Mouse (Mus musculus) intestine, postnatal 0 days (tissue): ENCODE results near the gene Kdelr3. TPM values are rescaled to one million over a fixed set of nuclear protein-coding genes. Genes with fewer than 3 reads are reported as not detected.

Experiments used
- ATAC-seq: fragments of 200-750 bp; cut with Nextera tagmentation; 2 replicates; pipeline ENCODE4 v1.8.0; 2017; ENCODE audit warnings: mild to moderate bottlenecking, moderate TSS enrichment, moderate library complexity
- H3K27ac ChIP-seq: fragments of 300-500 bp; sonication (generic); 2 replicates; pipeline ENCODE4 v1.5.1; 2014; ENCODE audit warnings: mild to moderate bottlenecking, low read depth, low read length, moderate library complexity
- H3K27me3 ChIP-seq: fragments of 300-500 bp; sonication (generic); replicated peaks from 2 replicates; pipeline ENCODE4 v1.6.1; 2014; ENCODE audit warnings: low read length, mixed read lengths; ENCODE audit not compliant: control insufficient read depth, insufficient read depth
- H3K36me3 ChIP-seq: fragments of 300-500 bp; sonication (generic); 2 replicates; pipeline ENCODE4 v1.6.1; 2014; ENCODE audit warnings: mild to moderate bottlenecking, moderate library complexity; ENCODE audit not compliant: control insufficient read depth, insufficient read depth
- H3K4me1 ChIP-seq: fragments of 300-500 bp; sonication (generic); replicated peaks from 2 replicates; pipeline ENCODE4 v1.6.1; 2014; ENCODE audit warnings: antibody characterized with exemption, low read length, mixed read lengths; ENCODE audit not compliant: control insufficient read depth, insufficient read depth
- H3K4me2 ChIP-seq: fragments of 300-500 bp; sonication (generic); replicated peaks from 2 replicates; pipeline ENCODE4 v1.6.1; 2014; ENCODE audit warnings: low read depth, mild to moderate bottlenecking, moderate library complexity
- H3K4me3 ChIP-seq: fragments of 300-500 bp; sonication (generic); 2 replicates; pipeline ENCODE4 v1.5.1; 2014; ENCODE audit warnings: low read depth, low read length
- H3K9ac ChIP-seq: fragments of 300-500 bp; sonication (generic); 2 replicates; pipeline ENCODE4 v1.6.1; 2014; ENCODE audit warnings: mild to moderate bottlenecking, low read depth, low read length
- H3K9me3 ChIP-seq: fragments of 300-500 bp; sonication (generic); 2 replicates; pipeline ENCODE4 v1.6.1; 2016; ENCODE audit warnings: mixed run types; ENCODE audit not compliant: control insufficient read depth
- CTCF ChIP-seq: sonication (generic); IDR thresholded peaks from 2 replicates; pipeline ENCODE4 v1.5.1; 2016; ENCODE audit warnings: low read depth, mild to moderate bottlenecking, control low read depth, antibody characterized with exemption, moderate library complexity
- WGBS: fragments of 180-500 bp; shearing (Covaris S2); extraction: QIAGEN DNeasy Blood & Tissue Kit; methylation state at CpG from one replicate; pipeline ENCODE4 v1.1.7; 2014; 5-methylcytosine and 5-hydroxymethylcytosine counted together
- polyA plus RNA-seq: library from polyadenylated mRNA; unstranded; fragments of >200 nt; fragmentation: Nextera tagmentation; extraction: Ambion mirVana; gene quantifications from 2 replicates; pipeline ENCODE4 v1.2.1, GENCODE M21; 2015

The Kdelr3 gene
- polyA plus RNA-seq, 1 experiment from 2014 or later: 95.2 TPM

DNA sequence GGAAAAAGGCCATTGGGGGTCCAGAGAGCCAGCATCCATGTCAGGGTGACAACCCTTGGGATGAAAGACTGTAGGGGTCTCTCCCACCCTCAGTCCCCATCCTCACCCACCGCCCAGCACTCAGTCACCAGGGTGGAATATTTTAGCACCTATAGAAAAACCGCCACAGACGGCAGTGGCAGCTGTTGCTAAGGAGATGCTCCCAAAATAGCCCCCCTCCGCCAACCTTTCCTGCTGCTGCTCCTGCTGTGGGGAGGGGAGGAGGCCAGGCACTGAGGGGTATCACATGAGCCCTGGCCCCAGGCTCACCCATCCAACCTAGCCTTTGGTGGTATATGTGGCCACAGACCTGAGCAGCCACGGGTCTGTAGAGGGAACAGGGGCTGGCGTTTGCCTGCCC, 6.2 kb upstream of the Kdelr3 start:
- 38% methylated on average over 6 of the region's 6 CpGs for WGBS
- no peak overlapping the region for H3K4me2 ChIP-seq
- no peak for TF ChIP-seq CTCF
- no peak overlapping the region for H3K9ac ChIP-seq
- H3K27me3 ChIP-seq: peaks cover 82% of the 10 kb centered on the region
- H3K36me3 ChIP-seq: no peaks in the 10 kb centered on the region
- no peaks in the 10 kb centered on the region for H3K9me3 ChIP-seq
- no peak overlapping the region for H3K27ac ChIP-seq
- ATAC-seq: no peak
- H3K4me3 ChIP-seq: no peak overlapping the region
- no peaks in the 10 kb centered on the region for H3K4me1 ChIP-seq

DNA sequence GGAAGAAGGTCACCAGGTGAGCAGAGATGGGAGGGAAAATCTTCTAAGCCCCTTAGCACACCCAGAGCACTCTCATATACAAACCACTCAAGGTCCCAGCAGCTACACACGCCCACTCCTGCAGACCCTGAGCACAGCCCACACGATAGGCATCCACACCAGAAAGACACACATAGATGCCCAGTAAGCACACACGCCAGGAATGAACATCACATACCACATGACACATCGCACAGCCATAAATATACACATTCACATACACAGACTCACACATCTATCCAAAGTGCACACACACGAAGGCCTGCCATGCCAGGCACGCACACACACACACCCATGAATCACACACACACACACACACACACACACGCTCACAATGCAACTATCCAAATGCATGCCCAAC, 5.8 kb upstream of the Kdelr3 start:
- Histone ChIP-seq H3K27ac (no peak overlapping the region), H3K4me1 (no peaks in the 10 kb centered on the region), H3K4me3 (no peak overlapping the region), H3K4me2 (no peak overlapping the region), H3K27me3 (peaks cover 82% of the 10 kb centered on the region), H3K36me3 (no peaks in the 10 kb centered on the region), H3K9ac (no peak overlapping the region), H3K9me3 (no peaks in the 10 kb centered on the region)
- WGBS: 77% methylated on average over 7 of the region's 7 CpGs
- ATAC-seq: no peak
- TF ChIP-seq CTCF: no peak

DNA sequence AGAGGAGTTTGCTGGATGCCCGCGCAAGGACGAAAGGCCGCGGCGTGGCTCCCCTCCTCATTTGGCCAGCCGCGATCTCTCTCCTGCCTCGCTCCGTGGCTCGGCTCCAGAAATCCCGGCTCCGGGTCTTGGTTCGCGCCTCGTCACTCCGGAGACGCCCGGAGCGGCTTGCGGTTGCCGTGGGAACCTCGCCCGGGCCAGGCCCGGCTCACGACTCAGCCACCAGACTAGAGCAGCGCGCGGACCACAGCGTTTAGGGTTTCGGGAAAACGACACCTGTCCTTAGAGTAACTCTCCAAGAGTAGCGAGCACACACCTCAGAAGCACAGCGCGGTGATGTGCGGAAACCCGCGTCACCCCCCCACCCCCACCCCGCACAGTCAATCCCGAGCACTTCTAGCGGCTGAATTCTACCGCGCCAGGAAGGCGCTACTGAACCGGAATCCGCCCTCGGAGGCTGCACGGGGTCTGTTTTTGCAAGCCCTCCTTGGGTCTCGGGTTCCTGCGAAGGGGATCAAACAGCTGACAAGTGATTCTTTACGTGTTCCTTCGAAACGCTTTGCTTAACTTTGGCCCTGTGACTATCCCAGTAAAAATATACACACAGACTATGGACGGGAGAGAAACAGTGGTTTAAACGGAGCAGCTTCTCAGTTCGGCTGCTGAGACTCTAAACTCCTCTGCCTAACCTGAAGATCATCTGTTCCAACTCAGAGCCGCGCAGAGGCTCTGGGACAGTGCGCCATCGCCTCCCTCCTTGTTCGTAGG, 4.5 kb upstream of the Kdelr3 start:
- TF ChIP-seq CTCF: no peak
- Histone ChIP-seq H3K4me3 (peak overlapping the region; percentile 31), H3K36me3 (no peaks in the 10 kb centered on the region), H3K9me3 (no peaks in the 10 kb centered on the region), H3K9ac (no peak overlapping the region), H3K27ac (no peak overlapping the region), H3K4me1 (no peaks in the 10 kb centered on the region; the same call in 1 of the 2 replicates), H3K27me3 (peaks cover 72% of the 10 kb centered on the region), H3K4me2 (peak overlapping the region; percentile 74)
- ATAC-seq: peak; percentile 56; the same call in 1 of the 2 replicates
- WGBS: 5% methylated on average over 61 of the region's 61 CpGs

DNA sequence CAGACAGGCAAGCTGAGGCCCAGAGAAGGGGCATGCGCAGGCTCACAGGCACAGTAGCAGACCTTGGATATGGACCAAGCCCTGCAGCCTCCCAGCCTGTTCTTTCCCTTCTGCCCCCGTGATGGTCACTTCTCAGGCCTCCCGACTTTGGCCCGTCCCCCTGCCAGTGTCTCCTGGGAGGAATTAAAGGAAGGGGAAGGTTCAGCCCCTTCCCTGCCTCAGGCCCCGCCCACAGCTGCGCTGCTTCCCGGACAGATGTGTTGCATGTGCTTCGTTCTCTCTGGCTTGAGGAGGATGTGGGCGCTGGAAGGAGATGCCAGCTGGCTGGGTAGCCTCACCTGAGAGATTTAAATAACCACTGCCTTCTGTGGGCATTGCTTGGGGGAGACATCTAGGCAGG, 2.3 kb upstream of the Kdelr3 start:
- H3K27ac ChIP-seq: no peak overlapping the region
- peaks cover 60% of the 10 kb centered on the region for H3K27me3 ChIP-seq
- ATAC-seq: no peak
- H3K9me3 ChIP-seq: no peaks in the 10 kb centered on the region
- no peak overlapping the region for H3K4me2 ChIP-seq
- H3K4me3 ChIP-seq: no peak overlapping the region
- H3K9ac ChIP-seq: no peak overlapping the region
- no peaks in the 10 kb centered on the region for H3K36me3 ChIP-seq
- no peak for TF ChIP-seq CTCF
- peaks cover 3% of the 10 kb centered on the region; the same call in 1 of the 2 replicates for H3K4me1 ChIP-seq
- 14% methylated on average over 9 of the region's 9 CpGs for WGBS

DNA sequence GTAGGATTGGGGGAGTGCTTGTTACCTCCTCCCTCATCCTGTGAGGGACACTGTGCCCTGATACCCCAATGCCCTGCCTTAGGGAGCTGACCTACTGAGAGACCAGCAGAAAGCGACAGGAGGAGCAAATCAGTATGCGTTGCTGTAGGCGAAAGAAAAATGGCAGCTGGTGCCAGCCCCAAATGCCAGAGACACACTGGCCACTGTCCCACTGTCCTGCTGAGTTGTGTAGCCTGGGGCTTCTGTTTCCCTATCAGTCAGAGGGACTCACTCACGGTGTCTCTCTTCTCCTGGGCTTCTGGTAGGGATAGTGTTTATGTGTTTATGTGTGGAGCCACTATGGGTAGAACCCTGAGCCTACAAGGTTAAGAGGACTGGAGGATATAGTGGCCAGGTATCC, 1.5 kb downstream of the Kdelr3 start:
- peaks cover 3% of the 10 kb centered on the region; the same call in 1 of the 2 replicates for H3K4me1 ChIP-seq
- H3K4me2 ChIP-seq: peak overlapping the region; percentile 86
- peak overlapping the region; percentile 62; the same call in 1 of the 2 replicates for H3K4me3 ChIP-seq
- H3K27me3 ChIP-seq: peaks cover 30% of the 10 kb centered on the region; the same call in 1 of the 2 replicates
- TF ChIP-seq CTCF: no peak
- H3K36me3 ChIP-seq: peaks cover 1% of the 10 kb centered on the region; the same call in 1 of the 2 replicates
- no peak for ATAC-seq
- WGBS: 88% methylated on average over 4 of the region's 4 CpGs
- H3K27ac ChIP-seq: no peak overlapping the region
- H3K9me3 ChIP-seq: no peaks in the 10 kb centered on the region
- no peak overlapping the region for H3K9ac ChIP-seq

DNA sequence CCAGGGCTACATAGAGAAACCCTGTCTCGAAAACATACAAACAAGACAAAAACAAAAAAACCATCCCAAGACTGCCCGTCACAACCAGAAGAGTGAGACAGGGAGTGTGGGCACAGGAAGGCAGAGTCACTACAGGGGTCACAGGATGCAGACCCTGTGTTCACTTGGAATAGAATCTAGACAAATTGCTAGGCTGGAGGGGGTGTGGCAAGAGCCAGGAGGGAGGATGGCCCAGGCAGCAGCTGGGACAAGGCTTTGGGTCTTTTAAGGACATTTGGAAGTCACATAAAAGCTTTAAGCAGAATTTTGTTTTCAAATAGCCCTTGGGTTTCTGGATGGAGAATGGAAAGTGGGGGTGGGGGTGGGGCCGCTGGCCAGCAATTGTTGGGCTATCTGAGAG, 2.4 kb downstream of the Kdelr3 start:
- no peak for TF ChIP-seq CTCF
- no peak overlapping the region for H3K4me2 ChIP-seq
- peaks cover 3% of the 10 kb centered on the region; the same call in 1 of the 2 replicates for H3K4me1 ChIP-seq

More for the DNA sequence above, 2.4 kb downstream of the Kdelr3 start:
- no peaks in the 10 kb centered on the region for H3K9me3 ChIP-seq
- H3K36me3 ChIP-seq: peaks cover 9% of the 10 kb centered on the region; the same call in 1 of the 2 replicates
- H3K9ac ChIP-seq: no peak overlapping the region
- H3K27me3 ChIP-seq: peaks cover 24% of the 10 kb centered on the region; the same call in 1 of the 2 replicates
- H3K27ac ChIP-seq: no peak overlapping the region
- no peak overlapping the region for H3K4me3 ChIP-seq
- 82% methylated on average over 3 of the region's 3 CpGs for WGBS
- no peak for ATAC-seq
